Mouse (Mus musculus): ENCODE data around the gene Dpy19l1. TPM values are rescaled to one million over a fixed set of nuclear protein-coding genes. Genes with fewer than 3 reads are reported as not detected.

Gene Dpy19l1
- polyA plus RNA-seq, 1 experiment from 2014 or later, result 13.0 TPM

GRCm38 (mm10) chr9:24453833-24454232, 49.1 kb downstream of the Dpy19l1 start:
- no peaks in the 10 kb centered on the region for H3K27me3 ChIP-seq (ENCODE audit: insufficient read depth, low read length)
- H3K9me3 ChIP-seq (replicated peaks; ENCODE audit: low read length), result no peaks in the 10 kb centered on the region
- H3K36me3 ChIP-seq (ENCODE audit: insufficient read depth, low read length), result no peaks in the 10 kb centered on the region
- TF ChIP-seq CTCF (IDR thresholded peaks at IDR 0.05; ENCODE audit: low read depth), result no peak
- no peak overlapping the region for H3K4me2 ChIP-seq (ENCODE audit: low read length)
- H3K4me3 ChIP-seq (replicated peaks; ENCODE audit: low read depth, low read length), result no peak overlapping the region
- ATAC-seq (replicated peaks; ENCODE audit: low FRiP score, low read depth), result no peak
- no peaks in the 10 kb centered on the region for H3K4me1 ChIP-seq (replicated peaks; ENCODE audit: insufficient read depth, low read length)
- H3K27ac ChIP-seq, result no peak overlapping the region
- no peak overlapping the region for H3K9ac ChIP-seq (ENCODE audit: low read depth, low read length)
- WGBS, result 94% methylated on average over 12 of the region's 12 CpGs
- no peak for DNase-seq (ENCODE audit: low spot score)

- Histone ChIP-seq H3K9me3 (replicated peaks; ENCODE audit: low read length) (no peaks in the 10 kb centered on the region), H3K4me1 (replicated peaks; ENCODE audit: insufficient read depth, low read length) (no peaks in the 10 kb centered on the region), H3K4me2 (ENCODE audit: low read length) (no peak overlapping the region), H3K9ac (ENCODE audit: low read depth, low read length) (no peak overlapping the region), H3K4me3 (replicated peaks; ENCODE audit: low read depth, low read length) (no peak overlapping the region), H3K27ac (no peak overlapping the region), H3K36me3 (ENCODE audit: insufficient read depth, low read length) (no peaks in the 10 kb centered on the region), H3K27me3 (ENCODE audit: insufficient read depth, low read length) (no peaks in the 10 kb centered on the region)
- WGBS, result 83% methylated on average over 3 of the region's 3 CpGs
- no peak for DNase-seq (ENCODE audit: low spot score)
- no peak for ATAC-seq (replicated peaks; ENCODE audit: low FRiP score, low read depth)
- TF ChIP-seq CTCF (IDR thresholded peaks at IDR 0.05; ENCODE audit: low read depth), result no peak
These were observed 52.0 kb downstream of the Dpy19l1 start for GRCm38 (mm10) chr9:24450976-24451375.

GRCm38 (mm10) chr9:24450524-24450923, 52.4 kb downstream of the Dpy19l1 start:
- H3K4me1 ChIP-seq (replicated peaks; ENCODE audit: insufficient read depth, low read length), result no peaks in the 10 kb centered on the region

GRCm38 (mm10) chr9:24434901-24435300, 68.0 kb downstream of the Dpy19l1 start:
- Histone ChIP-seq H3K27ac (no peak overlapping the region), H3K27me3 (ENCODE audit: insufficient read depth, low read length) (no peaks in the 10 kb centered on the region), H3K9me3 (replicated peaks; ENCODE audit: low read length) (no peaks in the 10 kb centered on the region), H3K4me1 (replicated peaks; ENCODE audit: insufficient read depth, low read length) (no peaks in the 10 kb centered on the region), H3K4me2 (ENCODE audit: low read length) (no peak overlapping the region), H3K36me3 (ENCODE audit: insufficient read depth, low read length) (no peaks in the 10 kb centered on the region), H3K9ac (ENCODE audit: low read depth, low read length) (no peak overlapping the region), H3K4me3 (replicated peaks; ENCODE audit: low read depth, low read length) (no peak overlapping the region)
- DNase-seq (ENCODE audit: low spot score) (no peak), ATAC-seq (replicated peaks; ENCODE audit: low FRiP score, low read depth) (no peak)
- TF ChIP-seq CTCF (IDR thresholded peaks at IDR 0.05; ENCODE audit: low read depth), result no peak
- 59% methylated on average over 2 of the region's 2 CpGs for WGBS

More at GRCm38 (mm10) chr9:24450524-24450923, 52.4 kb downstream of the Dpy19l1 start:
- ATAC-seq (replicated peaks; ENCODE audit: low FRiP score, low read depth), result no peak
- no peaks in the 10 kb centered on the region for H3K36me3 ChIP-seq (ENCODE audit: insufficient read depth, low read length)
- no peaks in the 10 kb centered on the region for H3K9me3 ChIP-seq (replicated peaks; ENCODE audit: low read length)
- H3K9ac ChIP-seq (ENCODE audit: low read depth, low read length), result no peak overlapping the region
- H3K27ac ChIP-seq, result no peak overlapping the region
- no peak for TF ChIP-seq CTCF (IDR thresholded peaks at IDR 0.05; ENCODE audit: low read depth)
- H3K4me3 ChIP-seq (replicated peaks; ENCODE audit: low read depth, low read length), result no peak overlapping the region
- H3K27me3 ChIP-seq (ENCODE audit: insufficient read depth, low read length), result no peaks in the 10 kb centered on the region
- H3K4me2 ChIP-seq (ENCODE audit: low read length), result no peak overlapping the region
- WGBS, result 73% methylated on average over 7 of the region's 7 CpGs
- DNase-seq (ENCODE audit: low spot score), result no peak

GRCm38 (mm10) chr9:24429721-24430120, 73.2 kb downstream of the Dpy19l1 start:
- Histone ChIP-seq H3K4me3 (replicated peaks; ENCODE audit: low read depth, low read length) (no peak overlapping the region), H3K9me3 (replicated peaks; ENCODE audit: low read length) (no peaks in the 10 kb centered on the region), H3K4me1 (replicated peaks; ENCODE audit: insufficient read depth, low read length) (no peaks in the 10 kb centered on the region), H3K27ac (no peak overlapping the region), H3K4me2 (ENCODE audit: low read length) (no peak overlapping the region), H3K9ac (ENCODE audit: low read depth, low read length) (no peak overlapping the region), H3K36me3 (ENCODE audit: insufficient read depth, low read length) (no peaks in the 10 kb centered on the region), H3K27me3 (ENCODE audit: insufficient read depth, low read length) (no peaks in the 10 kb centered on the region)
- TF ChIP-seq CTCF (IDR thresholded peaks at IDR 0.05; ENCODE audit: low read depth), result no peak
- ATAC-seq (replicated peaks; ENCODE audit: low FRiP score, low read depth) (no peak), DNase-seq (ENCODE audit: low spot score) (no peak)

- ATAC-seq (replicated peaks; ENCODE audit: low FRiP score, low read depth) (no peak), DNase-seq (ENCODE audit: low spot score) (no peak)
- H3K4me3 ChIP-seq (replicated peaks; ENCODE audit: low read depth, low read length), result no peak overlapping the region
- H3K36me3 ChIP-seq (ENCODE audit: insufficient read depth, low read length), result 0 out of 2 replicates have a peak, but pooled peaks cover 4% of the 10 kb centered on the region
- H3K27me3 ChIP-seq (ENCODE audit: insufficient read depth, low read length), result no peaks in the 10 kb centered on the region
- no peaks in the 10 kb centered on the region for H3K9me3 ChIP-seq (replicated peaks; ENCODE audit: low read length)
- no peak overlapping the region for H3K27ac ChIP-seq
- no peaks in the 10 kb centered on the region for H3K4me1 ChIP-seq (replicated peaks; ENCODE audit: insufficient read depth, low read length)
- H3K9ac ChIP-seq (ENCODE audit: low read depth, low read length), result no peak overlapping the region
- WGBS, result 92% methylated on average over 1 of the region's 1 CpGs
- no peak for TF ChIP-seq CTCF (IDR thresholded peaks at IDR 0.05; ENCODE audit: low read depth)
- H3K4me2 ChIP-seq (ENCODE audit: low read length), result no peak overlapping the region
These were observed 77.3 kb downstream of the Dpy19l1 start for GRCm38 (mm10) chr9:24425679-24426078.

- no peak overlapping the region for H3K4me3 ChIP-seq (replicated peaks; ENCODE audit: low read depth, low read length)
- DNase-seq (ENCODE audit: low spot score) (no peak), ATAC-seq (replicated peaks; ENCODE audit: low FRiP score, low read depth) (no peak)
- no peaks in the 10 kb centered on the region for H3K27me3 ChIP-seq (ENCODE audit: insufficient read depth, low read length)
- H3K36me3 ChIP-seq (ENCODE audit: insufficient read depth, low read length), result 0 out of 2 replicates have a peak, but pooled peaks cover 11% of the 10 kb centered on the region
- H3K4me1 ChIP-seq (replicated peaks; ENCODE audit: insufficient read depth, low read length), result no peaks in the 10 kb centered on the region
- no peak overlapping the region for H3K9ac ChIP-seq (ENCODE audit: low read depth, low read length)
- no peak for TF ChIP-seq CTCF (IDR thresholded peaks at IDR 0.05; ENCODE audit: low read depth)
- no peak overlapping the region for H3K4me2 ChIP-seq (ENCODE audit: low read length)
- H3K27ac ChIP-seq, result no peak overlapping the region
- no peaks in the 10 kb centered on the region for H3K9me3 ChIP-seq (replicated peaks; ENCODE audit: low read length)
- 91% methylated on average over 8 of the region's 8 CpGs for WGBS
These were observed 79.7 kb downstream of the Dpy19l1 start for GRCm38 (mm10) chr9:24423241-24423640.

Measured in kidney, postnatal 0 days (tissue).